Mouse (Mus musculus): ENCODE data around the gene Igsf10. TPM values are rescaled to one million over a fixed set of nuclear protein-coding genes. Genes with fewer than 3 reads are reported as not detected.
"Not testable (repeated sequence)": the region's sequence is repeated elsewhere in the genome, so short reads cannot be mapped to it uniquely, and the experiment has no call there.

Igsf10 gene
- polyA plus RNA-seq (2012; fragmentation: generic; extraction: Trizol): 0.05 TPM

- H3K36me3 ChIP-seq (ENCODE audit: control insufficient read depth, insufficient read depth): no peaks in the 10 kb centered on the region
- peak within 1 kb of the TSS; percentile 18 for H3K4me2 ChIP-seq (ENCODE audit: low read depth)
- H3ac ChIP-seq (ENCODE audit: control insufficient read depth, insufficient read length): no peak within 1 kb of the TSS
- H3K79me2 ChIP-seq (ENCODE audit: control insufficient read depth, insufficient read depth): no peaks in the 10 kb centered on the region
- no peaks in the 10 kb centered on the region for H3K27me3 ChIP-seq (ENCODE audit: control insufficient read depth, insufficient read depth, insufficient read length)
- TF ChIP-seq TCF3 (IDR thresholded peaks at IDR 0.05; ENCODE audit: insufficient read length, low read depth) (no peak), TCF12 (IDR thresholded peaks at IDR 0.05; ENCODE audit: insufficient read depth, poor library complexity, severe bottlenecking) (no peak), MYOG (IDR thresholded peaks at IDR 0.05; ENCODE audit: control insufficient read depth in 1 of 3, insufficient read depth in 1 of 3, insufficient read length in 2 of 3, low read depth in 2 of 3) (no peak), USF1 (IDR thresholded peaks at IDR 0.05; ENCODE audit: low read depth) (no peak), MAX (IDR thresholded peaks at IDR 0.05; ENCODE audit: low read depth) (no peak), CEBPB (IDR thresholded peaks at IDR 0.05; ENCODE audit: insufficient read depth, poor library complexity, severe bottlenecking) (no peak), POLR2A (IDR thresholded peaks at IDR 0.05; ENCODE audit: insufficient read length, low read depth) (no peak), REST (IDR thresholded peaks at IDR 0.05; ENCODE audit: insufficient read depth, insufficient read length) (no peak), SRF (IDR thresholded peaks at IDR 0.05; ENCODE audit: control insufficient read depth, insufficient read length, low read depth) (no peak), E2F4 (IDR thresholded peaks at IDR 0.05; ENCODE audit: insufficient read depth) (no peak), MYOD1 (IDR thresholded peaks at IDR 0.05; ENCODE audit: control insufficient read depth in 1 of 3, insufficient read length in 2 of 3, low read depth in 2 of 3) (no peak), POLR2AphosphoS2 (IDR thresholded peaks at IDR 0.05; ENCODE audit: insufficient read length, low read depth) (no peak)
- H3K4me3 ChIP-seq: no peak within 1 kb of the TSS
Observed at GRCm38 (mm10) chr3:59344065-59344905, at the start of gene Igsf10. Igsf10 (minus strand) TSS chr3:59344394.

- H3K36me3 ChIP-seq (ENCODE audit: control insufficient read depth, insufficient read depth): no peaks in the 10 kb centered on the region
- H3K4me2 ChIP-seq (ENCODE audit: low read depth): no peak overlapping the region
- no peak overlapping the region for H3ac ChIP-seq (ENCODE audit: control insufficient read depth, insufficient read length)
- TF ChIP-seq SRF (IDR thresholded peaks at IDR 0.05; ENCODE audit: control insufficient read depth, insufficient read length, low read depth): no peak
- TF ChIP-seq MYOG (IDR thresholded peaks at IDR 0.05; ENCODE audit: control insufficient read depth in 1 of 3, insufficient read depth in 1 of 3, insufficient read length in 2 of 3, low read depth in 2 of 3): no peak
- no peak for TF ChIP-seq USF1 (IDR thresholded peaks at IDR 0.05; ENCODE audit: low read depth)
- TF ChIP-seq POLR2A (IDR thresholded peaks at IDR 0.05; ENCODE audit: insufficient read length, low read depth): no peak
- no peaks in the 10 kb centered on the region for H3K79me2 ChIP-seq (ENCODE audit: control insufficient read depth, insufficient read depth)
- no peaks in the 10 kb centered on the region for H3K27me3 ChIP-seq (ENCODE audit: control insufficient read depth, insufficient read depth, insufficient read length)
- no peak overlapping the region for H3K4me3 ChIP-seq
Observed at GRCm38 (mm10) chr3:59385553-59385952, 41.4 kb upstream of the Igsf10 start.

- Histone ChIP-seq H3ac (ENCODE audit: control insufficient read depth, insufficient read length) (no peak overlapping the region), H3K79me2 (ENCODE audit: control insufficient read depth, insufficient read depth) (no peaks in the 10 kb centered on the region)
Observed at GRCm38 (mm10) chr3:59385000-59385399, 40.8 kb upstream of the Igsf10 start.

GRCm38 (mm10) chr3:59384321-59384720 is 40.1 kb upstream of the Igsf10 start:
- Histone ChIP-seq H3K4me3 (no peak overlapping the region), H3K79me2 (ENCODE audit: control insufficient read depth, insufficient read depth) (no peaks in the 10 kb centered on the region), H3ac (ENCODE audit: control insufficient read depth, insufficient read length) (no peak overlapping the region), H3K4me2 (ENCODE audit: low read depth) (no peak overlapping the region), H3K27me3 (ENCODE audit: control insufficient read depth, insufficient read depth, insufficient read length) (no peaks in the 10 kb centered on the region), H3K36me3 (ENCODE audit: control insufficient read depth, insufficient read depth) (no peaks in the 10 kb centered on the region)
- TF ChIP-seq TCF12 (IDR thresholded peaks at IDR 0.05; ENCODE audit: insufficient read depth, poor library complexity, severe bottlenecking) (no peak), USF1 (IDR thresholded peaks at IDR 0.05; ENCODE audit: low read depth) (no peak), MYOG (IDR thresholded peaks at IDR 0.05; ENCODE audit: control insufficient read depth in 1 of 3, insufficient read depth in 1 of 3, insufficient read length in 2 of 3, low read depth in 2 of 3) (no peak), CEBPB (IDR thresholded peaks at IDR 0.05; ENCODE audit: insufficient read depth, poor library complexity, severe bottlenecking) (no peak), E2F4 (IDR thresholded peaks at IDR 0.05; ENCODE audit: insufficient read depth) (no peak), REST (IDR thresholded peaks at IDR 0.05; ENCODE audit: insufficient read depth, insufficient read length) (no peak), POLR2A (IDR thresholded peaks at IDR 0.05; ENCODE audit: insufficient read length, low read depth) (no peak), MYOD1 (IDR thresholded peaks at IDR 0.05; ENCODE audit: control insufficient read depth in 1 of 3, insufficient read length in 2 of 3, low read depth in 2 of 3) (no peak), SRF (IDR thresholded peaks at IDR 0.05; ENCODE audit: control insufficient read depth, insufficient read length, low read depth) (no peak), POLR2AphosphoS2 (IDR thresholded peaks at IDR 0.05; ENCODE audit: insufficient read length, low read depth) (no peak), TCF3 (IDR thresholded peaks at IDR 0.05; ENCODE audit: insufficient read length, low read depth) (no peak), MAX (IDR thresholded peaks at IDR 0.05; ENCODE audit: low read depth) (no peak)

More at GRCm38 (mm10) chr3:59385000-59385399, 40.8 kb upstream of the Igsf10 start:
- Histone ChIP-seq H3K4me3 (no peak overlapping the region), H3K27me3 (ENCODE audit: control insufficient read depth, insufficient read depth, insufficient read length) (no peaks in the 10 kb centered on the region), H3K4me2 (ENCODE audit: low read depth) (no peak overlapping the region), H3K36me3 (ENCODE audit: control insufficient read depth, insufficient read depth) (no peaks in the 10 kb centered on the region)
- TF ChIP-seq CEBPB (IDR thresholded peaks at IDR 0.05; ENCODE audit: insufficient read depth, poor library complexity, severe bottlenecking) (no peak), MYOD1 (IDR thresholded peaks at IDR 0.05; ENCODE audit: control insufficient read depth in 1 of 3, insufficient read length in 2 of 3, low read depth in 2 of 3) (no peak), POLR2A (IDR thresholded peaks at IDR 0.05; ENCODE audit: insufficient read length, low read depth) (no peak), REST (IDR thresholded peaks at IDR 0.05; ENCODE audit: insufficient read depth, insufficient read length) (no peak), SRF (IDR thresholded peaks at IDR 0.05; ENCODE audit: control insufficient read depth, insufficient read length, low read depth) (no peak), TCF12 (IDR thresholded peaks at IDR 0.05; ENCODE audit: insufficient read depth, poor library complexity, severe bottlenecking) (no peak), E2F4 (IDR thresholded peaks at IDR 0.05; ENCODE audit: insufficient read depth) (no peak), USF1 (IDR thresholded peaks at IDR 0.05; ENCODE audit: low read depth) (no peak), MYOG (IDR thresholded peaks at IDR 0.05; ENCODE audit: control insufficient read depth in 1 of 3, insufficient read depth in 1 of 3, insufficient read length in 2 of 3, low read depth in 2 of 3) (no peak), TCF3 (IDR thresholded peaks at IDR 0.05; ENCODE audit: insufficient read length, low read depth) (no peak), MAX (IDR thresholded peaks at IDR 0.05; ENCODE audit: low read depth) (no peak), POLR2AphosphoS2 (IDR thresholded peaks at IDR 0.05; ENCODE audit: insufficient read length, low read depth) (no peak)

GRCm38 (mm10) chr3:59378791-59379190 is 34.6 kb upstream of the Igsf10 start:
- not testable (repeated sequence) for H3K4me2 ChIP-seq (ENCODE audit: low read depth); H3K36me3 ChIP-seq (ENCODE audit: control insufficient read depth, insufficient read depth); H3K4me3 ChIP-seq; H3ac ChIP-seq (ENCODE audit: control insufficient read depth, insufficient read length); H3K79me2 ChIP-seq (ENCODE audit: control insufficient read depth, insufficient read depth); H3K27me3 ChIP-seq (ENCODE audit: control insufficient read depth, insufficient read depth, insufficient read length)

Measured in myocyte (in vitro differentiated cells).